Mouse (Mus musculus): ENCODE measurements around the gene Elobl. TPM values are rescaled to one million over a fixed set of nuclear protein-coding genes. Genes with fewer than 3 reads are reported as not detected.
A peak's percentile ranks its signal among the peaks of the same experiment; 100 is the strongest.
"Not testable (repeated sequence)": the region's sequence is repeated elsewhere in the genome, so short reads cannot be mapped to it uniquely, and the experiment has no call there.

The Elobl gene
- polyA plus RNA-seq, 1 experiment, result not detected

- Histone ChIP-seq H3K4me3 (ENCODE audit: insufficient read depth, low read length) (no peak overlapping the region), H3K27ac (ENCODE audit: insufficient read depth, low read length) (no peak overlapping the region), H3K4me1 (ENCODE audit: control insufficient read depth, insufficient read depth, low read length) (no peaks in the 10 kb centered on the region; the same call in 1 of the 2 replicates)
- TF ChIP-seq CTCF (IDR thresholded peaks at IDR 0.05; ENCODE audit: extremely low read depth, insufficient read depth, low read length) (no peak), POLR2A (IDR thresholded peaks at IDR 0.05; ENCODE audit: extremely low read depth, insufficient read depth, low read length) (no peak)
Observed at GRCm38 (mm10) chr11:89002068-89002467, 35.3 kb upstream of the Elobl start.

- Histone ChIP-seq H3K4me3 (ENCODE audit: insufficient read depth, low read length) (no peak overlapping the region), H3K27ac (ENCODE audit: insufficient read depth, low read length) (no peak overlapping the region), H3K4me1 (ENCODE audit: control insufficient read depth, insufficient read depth, low read length) (no peaks in the 10 kb centered on the region; the same call in 1 of the 2 replicates)
- TF ChIP-seq POLR2A (IDR thresholded peaks at IDR 0.05; ENCODE audit: extremely low read depth, insufficient read depth, low read length) (no peak), CTCF (IDR thresholded peaks at IDR 0.05; ENCODE audit: extremely low read depth, insufficient read depth, low read length) (no peak)
Observed at GRCm38 (mm10) chr11:89001569-89001968, 34.8 kb upstream of the Elobl start.

DNA sequence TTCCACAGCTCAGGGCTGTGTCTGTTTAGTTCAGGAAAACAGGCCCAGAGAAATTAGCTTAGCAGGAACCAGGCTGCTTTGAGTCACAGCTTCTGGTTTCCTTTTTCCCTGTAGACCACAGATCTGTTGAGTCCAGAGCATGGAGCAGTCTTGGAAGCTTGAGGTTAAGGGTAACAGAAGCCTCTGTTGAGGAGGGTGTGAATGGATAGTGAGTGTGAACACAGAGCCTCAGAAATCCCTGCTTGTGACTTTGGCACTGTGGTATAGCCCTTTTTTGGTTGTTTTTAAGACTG lies 33.7 kb upstream of the Elobl start:
- TF ChIP-seq CTCF (IDR thresholded peaks at IDR 0.05; ENCODE audit: extremely low read depth, insufficient read depth, low read length), result no peak
- no peak for TF ChIP-seq POLR2A (IDR thresholded peaks at IDR 0.05; ENCODE audit: extremely low read depth, insufficient read depth, low read length)
- H3K4me1 ChIP-seq (ENCODE audit: control insufficient read depth, insufficient read depth, low read length), result no peaks in the 10 kb centered on the region; the same call in 1 of the 2 replicates
- H3K4me3 ChIP-seq (ENCODE audit: insufficient read depth, low read length), result no peak overlapping the region; the same call in 1 of the 2 replicates
- H3K27ac ChIP-seq (ENCODE audit: insufficient read depth, low read length), result no peak overlapping the region

- TF ChIP-seq CTCF (IDR thresholded peaks at IDR 0.05; ENCODE audit: extremely low read depth, insufficient read depth, low read length) (no peak), POLR2A (IDR thresholded peaks at IDR 0.05; ENCODE audit: extremely low read depth, insufficient read depth, low read length) (no peak)
- 0 out of 2 replicates have a peak overlapping the region, but pooled peaks have one; percentile 21 for H3K27ac ChIP-seq (ENCODE audit: insufficient read depth, low read length)
- H3K4me3 ChIP-seq (ENCODE audit: insufficient read depth, low read length), result peak overlapping the region; percentile 42
- no peaks in the 10 kb centered on the region; the same call in 1 of the 2 replicates for H3K4me1 ChIP-seq (ENCODE audit: control insufficient read depth, insufficient read depth, low read length)
Observed at GRCm38 (mm10) chr11:88999723-89000526, 33.2 kb upstream of the Elobl start.

GRCm38 (mm10) chr11:88998974-88999722 lies 32.4 kb upstream of the Elobl start, which contains the start of gene Trim25:
Gene Trim25, plus strand, starts transcription at chr11:88999376.
- 0 out of 2 replicates have a peak within 1 kb of the TSS, but pooled peaks have one; percentile 21 for H3K27ac ChIP-seq (ENCODE audit: insufficient read depth, low read length)
- peak within 1 kb of the TSS; percentile 42 for H3K4me3 ChIP-seq (ENCODE audit: insufficient read depth, low read length)
- no peaks in the 10 kb centered on the region; the same call in 1 of the 2 replicates for H3K4me1 ChIP-seq (ENCODE audit: control insufficient read depth, insufficient read depth, low read length)
- TF ChIP-seq CTCF (IDR thresholded peaks at IDR 0.05; ENCODE audit: extremely low read depth, insufficient read depth, low read length) (no peak), POLR2A (IDR thresholded peaks at IDR 0.05; ENCODE audit: extremely low read depth, insufficient read depth, low read length) (peak; percentile 54; the same call in 1 of the 2 replicates)

- Histone ChIP-seq H3K4me1 (ENCODE audit: control insufficient read depth, insufficient read depth, low read length) (no peaks in the 10 kb centered on the region), H3K4me3 (ENCODE audit: insufficient read depth, low read length) (no peak overlapping the region), H3K27ac (ENCODE audit: insufficient read depth, low read length) (no peak overlapping the region)
- TF ChIP-seq POLR2A (IDR thresholded peaks at IDR 0.05; ENCODE audit: extremely low read depth, insufficient read depth, low read length), result no peak
- TF ChIP-seq CTCF (IDR thresholded peaks at IDR 0.05; ENCODE audit: extremely low read depth, insufficient read depth, low read length), result no peak
Observed at GRCm38 (mm10) chr11:88998406-88998805, 31.7 kb upstream of the Elobl start.

- not testable (repeated sequence) for H3K27ac ChIP-seq (ENCODE audit: insufficient read depth, low read length); H3K4me3 ChIP-seq (ENCODE audit: insufficient read depth, low read length); H3K4me1 ChIP-seq (ENCODE audit: control insufficient read depth, insufficient read depth, low read length)
Observed at GRCm38 (mm10) chr11:88997343-88997742, 30.6 kb upstream of the Elobl start.

- TF ChIP-seq POLR2A (IDR thresholded peaks at IDR 0.05; ENCODE audit: extremely low read depth, insufficient read depth, low read length) (no peak), CTCF (IDR thresholded peaks at IDR 0.05; ENCODE audit: extremely low read depth, insufficient read depth, low read length) (no peak)
- no peak overlapping the region for H3K4me3 ChIP-seq (ENCODE audit: insufficient read depth, low read length)
Observed at GRCm38 (mm10) chr11:88996427-88996826, 29.7 kb upstream of the Elobl start.

DNA sequence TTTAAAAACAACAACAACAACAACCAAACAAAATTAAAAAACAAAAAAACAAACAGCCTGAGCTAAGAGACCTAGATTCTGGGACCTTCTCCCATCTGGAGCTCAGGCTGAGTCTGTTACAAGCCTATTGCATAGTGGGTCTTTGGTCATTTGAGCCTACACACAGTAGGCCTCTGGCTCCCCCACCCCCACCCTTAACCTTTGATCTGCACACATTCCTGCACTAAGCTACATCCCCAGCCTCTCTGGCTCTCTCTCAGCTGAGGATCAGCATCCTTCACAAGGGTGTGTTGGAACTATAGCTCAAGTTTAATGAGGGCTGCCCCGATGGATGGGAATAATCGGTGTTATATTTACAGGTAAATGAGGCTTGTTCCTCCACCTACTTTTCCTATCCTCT lies 28.9 kb upstream of the Elobl start:
- TF ChIP-seq CTCF (IDR thresholded peaks at IDR 0.05; ENCODE audit: extremely low read depth, insufficient read depth, low read length) (no peak), POLR2A (IDR thresholded peaks at IDR 0.05; ENCODE audit: extremely low read depth, insufficient read depth, low read length) (no peak)
- Histone ChIP-seq H3K27ac (ENCODE audit: insufficient read depth, low read length) (no peak overlapping the region), H3K4me1 (ENCODE audit: control insufficient read depth, insufficient read depth, low read length) (no peaks in the 10 kb centered on the region), H3K4me3 (ENCODE audit: insufficient read depth, low read length) (no peak overlapping the region)

More at GRCm38 (mm10) chr11:88996427-88996826, 29.7 kb upstream of the Elobl start:
- Histone ChIP-seq H3K27ac (ENCODE audit: insufficient read depth, low read length) (no peak overlapping the region), H3K4me1 (ENCODE audit: control insufficient read depth, insufficient read depth, low read length) (no peaks in the 10 kb centered on the region)

Data from cortical plate, adult 2 months (tissue).